Mouse (Mus musculus): Measurements from ENCODE around the gene Slc9a8.

DNA sequence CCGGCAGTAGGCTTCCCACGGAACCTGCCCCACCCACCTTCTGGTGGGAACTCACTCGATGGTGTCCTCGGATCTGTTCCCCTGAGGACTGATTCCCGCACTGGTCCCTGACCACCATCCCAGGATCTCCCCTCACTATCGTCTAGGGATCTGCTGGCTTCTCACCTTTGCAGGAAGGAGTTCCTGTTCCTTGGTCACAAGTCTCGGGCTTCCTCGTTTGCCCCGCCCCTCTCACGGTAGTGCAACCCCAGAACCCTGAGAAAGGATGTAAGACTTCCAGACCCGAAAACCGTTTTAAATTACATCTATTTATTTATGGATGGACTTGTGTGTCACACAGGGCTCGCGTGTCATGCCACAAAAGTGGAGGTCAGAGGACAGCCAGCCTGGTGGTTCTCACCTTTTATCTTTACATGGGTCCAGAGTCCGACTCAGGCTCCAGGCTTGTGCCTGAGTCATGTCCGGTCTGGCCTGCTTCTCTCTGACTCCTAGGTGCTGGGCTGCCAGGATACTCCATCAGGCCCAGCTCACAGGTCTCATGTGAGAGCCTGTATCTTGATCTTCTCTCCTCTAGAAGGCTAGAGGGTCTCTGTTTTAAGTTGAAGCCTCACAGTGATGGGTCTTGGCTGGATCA is 14.1 kb upstream of the Slc9a8 start:
- no peak for TF ChIP-seq POLR2A (IDR thresholded peaks at IDR 0.05; ENCODE audit: low read depth, low read length)
- TF ChIP-seq CTCF (IDR thresholded peaks at IDR 0.05; ENCODE audit: extremely low read depth, insufficient read depth, insufficient read length, insufficient replicate concordance), result no peak

Data from spleen, adult 2 months (tissue).